Mouse (Mus musculus): ENCODE data around the gene Cd101. TPM values are rescaled to one million over a fixed set of nuclear protein-coding genes. Genes with fewer than 3 reads are reported as not detected.
A peak's percentile ranks its signal among the peaks of the same experiment; 100 is the strongest.

Gene Cd101
- total RNA-seq, 1 experiment, result 0.13 TPM

- Histone ChIP-seq H3K4me1 (ENCODE audit: control insufficient read depth in 2 of 2, insufficient read depth in 2 of 2, low read length in 2 of 2, poor library complexity in 1 of 2) (no peaks in the 10 kb centered on the region), H3K36me3 (ENCODE audit: control insufficient read depth, insufficient read depth, low read length, poor library complexity, severe bottlenecking) (no peaks in the 10 kb centered on the region), H3K9me3 (ENCODE audit: control insufficient read depth, insufficient read depth, low read depth, low read length) (no peaks in the 10 kb centered on the region), H3K9ac (ENCODE audit: insufficient read depth, low read depth, low read length, poor library complexity, severe bottlenecking) (no peak overlapping the region), H3K4me3 (ENCODE audit: insufficient read depth in 1 of 2, low read depth in 1 of 2, low read length in 2 of 2, poor library complexity in 1 of 2, severe bottlenecking in 1 of 2) (no peak overlapping the region), H3K27ac (ENCODE audit: insufficient read depth, low read depth, low read length, poor library complexity, severe bottlenecking) (no peak overlapping the region)
- no peak for TF ChIP-seq MAFK (IDR thresholded peaks at IDR 0.05; ENCODE audit: insufficient read depth, low read depth, low read length)
- no peak for TF ChIP-seq CHD2 (IDR thresholded peaks at IDR 0.05; ENCODE audit: low read depth, low read length)
- TF ChIP-seq ZNF384 (IDR thresholded peaks at IDR 0.05; ENCODE audit: low read depth, low read length), result no peak
- no peak for TF ChIP-seq ZC3H11A (IDR thresholded peaks at IDR 0.05; ENCODE audit: borderline replicate concordance, low read depth, low read length)
- TF ChIP-seq HCFC1 (IDR thresholded peaks at IDR 0.05; ENCODE audit: borderline replicate concordance, insufficient read depth, low read length), result no peak
- in situ Hi-C loops (cut with MboI; ENCODE audit: low sequenced_read_pairs in 2 of 2, unreplicated experiment in 2 of 2), result no loop called here
- DNase-seq (ENCODE audit: low read depth, low spot score), result no peak
Measured at GRCm38 (mm10) chr3:100993158-100993557, 36.2 kb downstream of the Cd101 start.

- H3K4me3 ChIP-seq (ENCODE audit: insufficient read depth in 1 of 2, low read depth in 1 of 2, low read length in 2 of 2, poor library complexity in 1 of 2, severe bottlenecking in 1 of 2), result no peak overlapping the region
- no peaks in the 10 kb centered on the region for H3K9me3 ChIP-seq (ENCODE audit: control insufficient read depth, insufficient read depth, low read depth, low read length)
- H3K36me3 ChIP-seq (ENCODE audit: control insufficient read depth, insufficient read depth, low read length, poor library complexity, severe bottlenecking), result no peaks in the 10 kb centered on the region
- TF ChIP-seq ZNF384 (IDR thresholded peaks at IDR 0.05; ENCODE audit: low read depth, low read length) (no peak), CHD2 (IDR thresholded peaks at IDR 0.05; ENCODE audit: low read depth, low read length) (no peak), ZC3H11A (IDR thresholded peaks at IDR 0.05; ENCODE audit: borderline replicate concordance, low read depth, low read length) (no peak), MAFK (IDR thresholded peaks at IDR 0.05; ENCODE audit: insufficient read depth, low read depth, low read length) (no peak)
- no peak overlapping the region for H3K27ac ChIP-seq (ENCODE audit: insufficient read depth, low read depth, low read length, poor library complexity, severe bottlenecking)
- no peak overlapping the region for H3K9ac ChIP-seq (ENCODE audit: insufficient read depth, low read depth, low read length, poor library complexity, severe bottlenecking)
- no peak for DNase-seq (ENCODE audit: low read depth, low spot score)
- no peaks in the 10 kb centered on the region for H3K4me1 ChIP-seq (ENCODE audit: control insufficient read depth in 2 of 2, insufficient read depth in 2 of 2, low read length in 2 of 2, poor library complexity in 1 of 2)
- in situ Hi-C loops (cut with MboI; ENCODE audit: low sequenced_read_pairs in 2 of 2, unreplicated experiment in 2 of 2), result no loop called here
Measured at GRCm38 (mm10) chr3:100990231-100990630, 39.1 kb downstream of the Cd101 start.

DNA sequence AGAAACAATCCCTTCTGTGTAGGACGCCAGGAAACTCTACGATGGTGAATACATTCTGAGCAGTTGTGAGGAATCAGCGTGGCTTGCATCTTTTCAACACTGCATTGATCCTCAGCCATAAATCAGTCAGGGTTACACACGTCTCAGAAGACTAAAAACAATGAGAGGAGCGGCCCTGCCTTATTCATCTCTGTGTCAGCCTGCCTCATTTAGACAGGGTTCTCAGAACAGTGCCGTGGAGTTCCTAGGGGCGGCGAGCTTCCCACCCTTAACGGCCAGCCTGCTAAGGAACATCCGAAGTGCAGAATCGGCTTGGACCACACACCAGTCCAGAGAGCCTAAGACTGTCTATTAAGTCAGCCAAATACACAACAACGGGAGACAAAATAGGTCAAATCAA is 39.9 kb downstream of the Cd101 start:
- H3K36me3 ChIP-seq (ENCODE audit: control insufficient read depth, insufficient read depth, low read length, poor library complexity, severe bottlenecking), result no peaks in the 10 kb centered on the region
- H3K9ac ChIP-seq (ENCODE audit: insufficient read depth, low read depth, low read length, poor library complexity, severe bottlenecking), result no peak overlapping the region
- TF ChIP-seq MAFK (IDR thresholded peaks at IDR 0.05; ENCODE audit: insufficient read depth, low read depth, low read length) (no peak), ZNF384 (IDR thresholded peaks at IDR 0.05; ENCODE audit: low read depth, low read length) (no peak), ZC3H11A (IDR thresholded peaks at IDR 0.05; ENCODE audit: borderline replicate concordance, low read depth, low read length) (no peak), HCFC1 (IDR thresholded peaks at IDR 0.05; ENCODE audit: borderline replicate concordance, insufficient read depth, low read length) (no peak), CHD2 (IDR thresholded peaks at IDR 0.05; ENCODE audit: low read depth, low read length) (no peak)
- H3K4me1 ChIP-seq (ENCODE audit: control insufficient read depth in 2 of 2, insufficient read depth in 2 of 2, low read length in 2 of 2, poor library complexity in 1 of 2), result no peaks in the 10 kb centered on the region
- no peak overlapping the region for H3K27ac ChIP-seq (ENCODE audit: insufficient read depth, low read depth, low read length, poor library complexity, severe bottlenecking)
- no peak overlapping the region for H3K4me3 ChIP-seq (ENCODE audit: insufficient read depth in 1 of 2, low read depth in 1 of 2, low read length in 2 of 2, poor library complexity in 1 of 2, severe bottlenecking in 1 of 2)
- in situ Hi-C loops (cut with MboI; ENCODE audit: low sequenced_read_pairs in 2 of 2, unreplicated experiment in 2 of 2), result no loop called here
- no peaks in the 10 kb centered on the region for H3K9me3 ChIP-seq (ENCODE audit: control insufficient read depth, insufficient read depth, low read depth, low read length)
- no peak for DNase-seq (ENCODE audit: low read depth, low spot score)

DNA sequence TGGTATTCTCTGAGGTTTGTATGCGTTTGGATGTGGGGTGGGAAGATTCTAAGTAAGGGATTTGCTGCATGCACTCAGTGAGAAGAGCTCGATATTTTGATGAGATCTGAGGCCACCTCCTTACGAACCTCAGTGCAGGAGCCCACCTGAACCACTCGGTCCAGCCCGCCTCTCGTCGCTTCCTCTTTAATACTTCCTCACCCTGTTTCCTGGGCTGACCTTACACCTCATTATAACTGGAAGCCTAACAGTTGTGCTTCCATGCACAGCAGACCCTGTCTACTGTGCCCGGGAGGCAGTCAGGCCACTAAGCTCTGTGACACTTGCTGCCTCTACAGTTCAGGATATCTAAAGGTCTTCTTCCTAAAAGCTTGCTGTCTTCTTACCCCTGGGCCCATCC is 50.1 kb downstream of the Cd101 start:
- TF ChIP-seq HCFC1 (IDR thresholded peaks at IDR 0.05; ENCODE audit: borderline replicate concordance, insufficient read depth, low read length), result no peak
- no peak for TF ChIP-seq ZC3H11A (IDR thresholded peaks at IDR 0.05; ENCODE audit: borderline replicate concordance, low read depth, low read length)
- no peak for TF ChIP-seq ZNF384 (IDR thresholded peaks at IDR 0.05; ENCODE audit: low read depth, low read length)
- TF ChIP-seq CHD2 (IDR thresholded peaks at IDR 0.05; ENCODE audit: low read depth, low read length), result no peak
- TF ChIP-seq MAFK (IDR thresholded peaks at IDR 0.05; ENCODE audit: insufficient read depth, low read depth, low read length), result no peak
- in situ Hi-C loops (cut with MboI; ENCODE audit: low sequenced_read_pairs in 2 of 2, unreplicated experiment in 2 of 2), result loop anchor here in 1 of 2 experiments (10.0 kb wide), 1 partner anchor 316 kb away; no protein-coding TSS in a partner anchor

DNA sequence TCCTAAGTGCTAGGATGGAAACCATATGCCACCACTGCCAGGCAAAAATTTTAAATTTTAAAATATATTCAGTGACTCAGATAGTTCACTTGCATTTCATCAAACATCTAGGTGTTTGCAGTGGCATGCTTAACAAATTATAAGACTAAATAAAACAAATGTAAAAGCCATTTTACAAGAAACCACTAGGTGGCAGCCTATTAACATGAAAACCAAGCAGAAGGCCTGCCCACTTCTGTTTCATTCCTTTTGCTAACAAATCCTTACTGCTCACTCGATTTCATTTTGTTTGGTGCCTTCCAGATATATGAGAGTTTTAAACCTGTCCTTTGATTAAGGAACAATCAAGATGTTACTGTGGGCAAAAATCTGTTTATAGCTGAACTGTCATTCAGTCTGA is 55.5 kb downstream of the Cd101 start:
- Histone ChIP-seq H3K4me3 (ENCODE audit: insufficient read depth in 1 of 2, low read depth in 1 of 2, low read length in 2 of 2, poor library complexity in 1 of 2, severe bottlenecking in 1 of 2) (no peak overlapping the region), H3K4me1 (ENCODE audit: control insufficient read depth in 2 of 2, insufficient read depth in 2 of 2, low read length in 2 of 2, poor library complexity in 1 of 2) (no peaks in the 10 kb centered on the region), H3K36me3 (ENCODE audit: control insufficient read depth, insufficient read depth, low read length, poor library complexity, severe bottlenecking) (no peaks in the 10 kb centered on the region), H3K9ac (ENCODE audit: insufficient read depth, low read depth, low read length, poor library complexity, severe bottlenecking) (no peak overlapping the region), H3K9me3 (ENCODE audit: control insufficient read depth, insufficient read depth, low read depth, low read length) (no peaks in the 10 kb centered on the region), H3K27ac (ENCODE audit: insufficient read depth, low read depth, low read length, poor library complexity, severe bottlenecking) (no peak overlapping the region)
- in situ Hi-C loops (cut with MboI; ENCODE audit: low sequenced_read_pairs in 2 of 2, unreplicated experiment in 2 of 2), result loop anchor here (5.0 to 25.0 kb wide), 5 partner anchors 318 to 838 kb away; no protein-coding TSS in a partner anchor
- DNase-seq (ENCODE audit: low read depth, low spot score), result peak; percentile 17
- TF ChIP-seq ZC3H11A (IDR thresholded peaks at IDR 0.05; ENCODE audit: borderline replicate concordance, low read depth, low read length), result peak; percentile 87
- no peak for TF ChIP-seq HCFC1 (IDR thresholded peaks at IDR 0.05; ENCODE audit: borderline replicate concordance, insufficient read depth, low read length)

More for the DNA sequence above, 50.1 kb downstream of the Cd101 start:
- no peak overlapping the region for H3K4me3 ChIP-seq (ENCODE audit: insufficient read depth in 1 of 2, low read depth in 1 of 2, low read length in 2 of 2, poor library complexity in 1 of 2, severe bottlenecking in 1 of 2)
- H3K36me3 ChIP-seq (ENCODE audit: control insufficient read depth, insufficient read depth, low read length, poor library complexity, severe bottlenecking), result no peaks in the 10 kb centered on the region
- H3K27ac ChIP-seq (ENCODE audit: insufficient read depth, low read depth, low read length, poor library complexity, severe bottlenecking), result no peak overlapping the region
- H3K9me3 ChIP-seq (ENCODE audit: control insufficient read depth, insufficient read depth, low read depth, low read length), result no peaks in the 10 kb centered on the region
- no peak overlapping the region for H3K9ac ChIP-seq (ENCODE audit: insufficient read depth, low read depth, low read length, poor library complexity, severe bottlenecking)
- DNase-seq (ENCODE audit: low read depth, low spot score), result no peak
- H3K4me1 ChIP-seq (ENCODE audit: control insufficient read depth in 2 of 2, insufficient read depth in 2 of 2, low read length in 2 of 2, poor library complexity in 1 of 2), result no peaks in the 10 kb centered on the region; a peak in 1 of 4 replicates

Data from ES-E14 (cell line).